Comparison of ENCODE assay signal across 36 mouse cellular contexts in genomic region chr5:86857682-86858081, GRCm38 (mm10). TPM values are rescaled to one million over a fixed set of nuclear protein-coding genes. Genes with fewer than 3 reads are reported as not detected.
"Had no signal": no experiment of that assay in that cellular context is flagged by ENCODE, and none has a peak within 500 bp of the region (broad histone marks: within the 10 kb centered on the region; RNA-seq: fewer than 3 reads in every experiment).

No protein-coding gene starts in this region.

- H3K36me3 ChIP-seq: heart, embryonic 13.5 days; heart, embryonic 15.5 days; hindbrain, embryonic 13.5 days; hindbrain, embryonic 15.5 days; kidney, embryonic 15.5 days; limb, embryonic 10.5 days; limb, embryonic 12.5 days; liver, embryonic 13.5 days; liver, embryonic 15.5 days had no signal

- H3K4me3 ChIP-seq: gastrocnemius, adult 2 months; heart, embryonic 13.5 days; heart, embryonic 15.5 days; hindbrain, embryonic 13.5 days; hindbrain, embryonic 15.5 days; kidney, embryonic 15.5 days; limb, embryonic 10.5 days; limb, embryonic 12.5 days; liver, embryonic 13.5 days; liver, embryonic 15.5 days had no signal

- H3K27ac ChIP-seq: gastrocnemius, adult 2 months; heart, embryonic 13.5 days; hindbrain, embryonic 13.5 days; hindbrain, embryonic 15.5 days; hindbrain, postnatal 0 days; kidney, embryonic 15.5 days; kidney, postnatal 0 days; limb, embryonic 10.5 days; limb, embryonic 12.5 days; liver, embryonic 13.5 days; liver, embryonic 15.5 days had no signal

- H3K9ac ChIP-seq: heart, embryonic 13.5 days; heart, embryonic 15.5 days; hindbrain, embryonic 13.5 days; hindbrain, embryonic 15.5 days; kidney, embryonic 15.5 days; limb, embryonic 12.5 days; liver, embryonic 13.5 days; liver, embryonic 15.5 days had no signal

- DNase-seq: gastrocnemius, adult 2 months; gastrocnemius, postnatal 10 days; gastrocnemius, postnatal 25 days; heart, adult 18-20 months; heart, postnatal 14 days; heart, postnatal 36 days; kidney, adult 11 months; kidney, adult 2 months; kidney, adult 9 months; kidney, postnatal 14 days; kidney, postnatal 36 days; layer of hippocampus, adult 9-11 months; layer of hippocampus, postnatal 36 days; liver; liver, embryonic 13.5 days had no signal

- H3K27me3 ChIP-seq: heart, embryonic 13.5 days; heart, embryonic 15.5 days; hindbrain, embryonic 13.5 days; hindbrain, embryonic 15.5 days; kidney, embryonic 15.5 days; limb, embryonic 12.5 days; liver, embryonic 13.5 days; liver, embryonic 15.5 days had no signal

- H3K9me3 ChIP-seq: heart, embryonic 13.5 days; heart, embryonic 15.5 days; hindbrain, embryonic 13.5 days; hindbrain, embryonic 15.5 days; kidney, embryonic 15.5 days; limb, embryonic 10.5 days; limb, embryonic 12.5 days; liver, embryonic 13.5 days; liver, embryonic 15.5 days had no signal

- H3K4me1 ChIP-seq: heart, embryonic 15.5 days; hindbrain, embryonic 13.5 days; hindbrain, embryonic 15.5 days; kidney, embryonic 15.5 days; limb, embryonic 10.5 days; limb, embryonic 12.5 days; liver, embryonic 13.5 days; liver, embryonic 15.5 days had no signal

RNA-seq across cellular contexts. Expression of gene Ugt2b34, which starts 49.1 kb away (rescaled TPM):
- total RNA-seq: gastrocnemius, adult 2 months; gastrocnemius, postnatal 25 days; granulocyte monocyte progenitor cell, adult 5-6 weeks; heart, postnatal 14 days; heart, postnatal 36 days; hematopoietic stem cell, adult 5-6 weeks; hindbrain, postnatal 0 days; layer of hippocampus, adult 18-20 months; layer of hippocampus, adult 8-10 months; layer of hippocampus, postnatal 14 days; layer of hippocampus, postnatal 36 days; left cerebral cortex, adult 18-20 months; left cerebral cortex, adult 8-10 months; left cerebral cortex, postnatal 10 days; left cerebral cortex, postnatal 25 days had no signal
- polyA plus RNA-seq: heart, postnatal 0 days; hindbrain, embryonic 11.5 days; hindbrain, embryonic 13.5 days; hindbrain, embryonic 15.5 days; hindbrain, postnatal 0 days; limb, embryonic 10.5 days; limb, embryonic 12.5 days had no signal
